Mouse (Mus musculus) heart, adult 2 months (tissue): ENCODE results near the gene A130010J15Rik. TPM values are rescaled to one million over a fixed set of nuclear protein-coding genes. Genes with fewer than 3 reads are reported as not detected.
A peak's percentile ranks its signal among the peaks of the same experiment; 100 is the strongest.

Experiments
- DNase-seq, 2 experiments: peaks; one replicate each; pipeline ENCODE4 v3.0.0; 2021
- H3K27ac ChIP-seq: fragments of 200-600 bp; 2 replicates; pipeline ENCODE4 v1.8.1; 2022
- H3K27me3 ChIP-seq: fragments of 200-500 bp; 2 replicates; pipeline ENCODE4 v1.6.1; 2012; ENCODE audit warnings: mild to moderate bottlenecking, low read length, inconsistent platforms, mixed read lengths; ENCODE audit not compliant: control insufficient read depth, insufficient read depth
- H3K36me3 ChIP-seq: fragments of 200-500 bp; 2 replicates; pipeline ENCODE4 v1.6.1; 2012; ENCODE audit warnings: low read length, inconsistent platforms; ENCODE audit not compliant: control insufficient read depth, insufficient read depth
- H3K4me1 ChIP-seq: fragments of 200-500 bp; 2 replicates; pipeline ENCODE4 v1.6.1; 2011; ENCODE audit warnings: low read length; ENCODE audit not compliant: control insufficient read depth, insufficient read depth
- H3K4me3 ChIP-seq: fragments of 200-600 bp; 2 replicates; pipeline ENCODE4 v1.8.1; 2022
- H3K79me2 ChIP-seq: fragments of 200-500 bp; replicated peaks from 2 replicates; pipeline ENCODE4 v1.6.1; 2012; ENCODE audit warnings: mild to moderate bottlenecking, inconsistent platforms, low read length, moderate library complexity, mixed read lengths; ENCODE audit not compliant: control insufficient read depth, insufficient read depth
- H3K9ac ChIP-seq: fragments of 200-500 bp; 2 replicates; pipeline ENCODE4 v1.6.1; 2012; ENCODE audit warnings: low read depth, mild to moderate bottlenecking, control low read depth, inconsistent platforms, low read length, mixed read lengths
- CTCF ChIP-seq: fragments of 200-600 bp; IDR thresholded peaks from 2 replicates; pipeline ENCODE4 v1.8.1; 2022; ENCODE audit warnings: antibody characterized with exemption, mild to moderate bottlenecking, moderate library complexity
- EP300 ChIP-seq: fragments of 200-500 bp; IDR thresholded peaks from 2 replicates; pipeline ENCODE4 v1.6.1; 2011; ENCODE audit warnings: low read depth, low read length, control low read depth; ENCODE audit not compliant: insufficient read depth
- POLR2A ChIP-seq: fragments of 200-500 bp; IDR thresholded peaks from 2 replicates; pipeline ENCODE4 v1.6.1; 2011; ENCODE audit warnings: mild to moderate bottlenecking, low read depth, low read length, control low read depth; ENCODE audit not compliant: insufficient read depth
- WGBS: fragments of 180-500 bp; shearing (Covaris S2); methylation state at CpG from one replicate; pipeline ENCODE4 v1.1.7; 2018; 5-methylcytosine and 5-hydroxymethylcytosine counted together
- intact Hi-C: fragments of 180-260 bp; cut with DNase I; formaldehyde crosslinking; loops from one replicate; pipeline ENCODE4 v1.15.1; 2025
- polyA plus RNA-seq: library from polyadenylated mRNA; depleted of rRNA; stranded (reverse); fragments of >200 nt; gene quantifications from 2 replicates; pipeline ENCODE4 v1.2.3, GENCODE M21; 2012
- total RNA-seq, 2 experiments: library from RNA; stranded (reverse); gene quantifications; 2 replicates each; pipeline ENCODE4 v1.2.3; 2021

The A130010J15Rik gene
- total and polyA plus RNA-seq, 3 experiments = 2.7 to 3.5 (median 3.3) TPM

DNA sequence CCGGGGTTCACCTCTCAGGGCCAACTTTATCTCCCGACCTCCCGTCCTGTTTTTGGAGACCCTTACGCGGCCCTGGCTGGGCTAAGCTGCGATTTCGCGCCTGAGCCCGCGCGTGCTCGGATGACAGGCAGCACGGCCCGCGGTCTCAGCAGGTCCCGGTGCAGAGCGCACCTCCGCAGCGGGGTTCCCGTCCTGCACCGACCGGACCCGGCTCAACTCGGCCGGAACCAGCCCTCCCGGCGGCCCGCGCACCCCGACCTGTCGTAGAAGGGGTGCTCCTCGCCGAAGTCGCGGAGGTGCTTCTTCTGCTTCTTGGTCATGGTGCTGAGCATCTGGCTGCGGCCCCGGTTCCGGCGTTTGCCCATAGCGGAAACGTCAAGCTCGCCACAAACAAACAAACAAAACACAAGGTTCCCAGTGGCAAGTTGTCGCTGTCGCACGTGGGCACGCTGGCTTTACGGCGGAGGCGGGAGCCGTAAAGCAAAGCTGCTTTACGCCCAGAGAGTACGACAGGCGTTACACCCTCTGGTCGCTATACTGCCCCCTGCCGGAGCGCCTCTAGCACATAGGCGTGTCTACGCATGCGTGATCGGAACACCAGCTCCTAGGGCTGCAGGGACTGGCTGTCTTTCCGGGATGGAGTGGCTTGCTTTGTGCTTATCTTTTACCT, 37.9 kb upstream of the A130010J15Rik start, which contains the start of gene Diexf:
TSS of gene Diexf (minus strand) at position 487 of the 670 bp plus-strand sequence.
- WGBS = under 1% methylated on average over 61 of the region's 61 CpGs
- peak within 1 kb of the TSS; percentile 85 for H3K9ac ChIP-seq
- H3K79me2 ChIP-seq = peaks cover 3% of the 10 kb centered on the region; the same call in 1 of the 2 replicates
- peak; percentile 80 for TF ChIP-seq POLR2A
- peak; percentile 90 for TF ChIP-seq EP300
- TF ChIP-seq CTCF = peak; percentile 97
- H3K36me3 ChIP-seq = 0 out of 2 replicates have a peak, but pooled peaks cover 2% of the 10 kb centered on the region
- DNase-seq = peak; percentile 95 to 98
- intact Hi-C loops = loop anchor here (1.0 to 5.0 kb wide), 2 partner anchors 43 to 62 kb away; no protein-coding TSS in a partner anchor
- H3K4me1 ChIP-seq = no peaks in the 10 kb centered on the region
- H3K27ac ChIP-seq = peak within 1 kb of the TSS; percentile 72
- H3K27me3 ChIP-seq = no peaks in the 10 kb centered on the region
- peak within 1 kb of the TSS; percentile 71 for H3K4me3 ChIP-seq

DNA sequence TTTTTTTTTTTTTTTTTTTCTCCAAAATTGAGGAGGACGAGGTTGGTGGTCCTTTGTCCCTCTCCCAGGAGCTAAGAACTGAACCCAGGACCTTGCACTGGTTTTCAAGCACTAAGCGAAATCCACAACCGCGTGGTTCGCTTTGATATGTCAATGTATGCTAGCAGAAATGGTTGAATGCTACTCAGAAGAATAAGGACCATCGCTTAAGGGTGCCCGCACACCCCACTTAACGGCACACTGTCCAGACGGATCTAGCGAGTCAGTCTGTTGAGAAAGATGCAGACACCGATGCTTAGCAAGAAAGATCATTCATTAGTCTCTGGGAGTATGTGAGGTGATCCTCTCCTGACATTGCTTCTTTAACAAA, 37.4 kb upstream of the A130010J15Rik start:
- intact Hi-C loops = loop anchor here (1.0 to 5.0 kb wide), 2 partner anchors 43 to 62 kb away; no protein-coding TSS in a partner anchor
- Histone ChIP-seq H3K4me3 (peak overlapping the region; percentile 71), H3K79me2 (peaks cover 2% of the 10 kb centered on the region; the same call in 1 of the 2 replicates), H3K36me3 (0 out of 2 replicates have a peak, but pooled peaks cover 2% of the 10 kb centered on the region), H3K27ac (peak overlapping the region; percentile 37; the same call in 1 of the 2 replicates), H3K4me1 (no peaks in the 10 kb centered on the region), H3K9ac (no peak overlapping the region), H3K27me3 (no peaks in the 10 kb centered on the region)
- no peak for TF ChIP-seq POLR2A
- TF ChIP-seq EP300 = no peak
- TF ChIP-seq CTCF = no peak
- no peak for DNase-seq
- 36% methylated on average over 11 of the region's 11 CpGs for WGBS

DNA sequence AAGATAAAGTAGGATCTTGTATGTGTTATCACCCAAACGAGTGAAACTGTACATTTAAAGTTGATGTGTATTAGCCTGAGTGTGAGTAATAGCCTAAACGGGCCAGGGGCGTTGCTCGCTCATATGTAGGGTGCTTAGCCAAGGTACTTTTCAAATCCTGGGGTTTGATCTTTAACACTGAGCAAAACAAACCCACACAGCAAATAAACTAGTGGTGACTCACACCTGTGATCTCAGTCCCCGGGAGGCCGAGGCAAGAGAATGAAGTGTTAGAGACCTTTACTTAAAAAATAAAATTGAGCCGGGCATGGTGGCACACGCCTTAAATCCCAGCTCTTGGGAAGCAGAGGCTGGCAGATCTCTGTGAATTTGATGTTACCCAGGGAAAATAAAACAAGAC, 37.0 kb upstream of the A130010J15Rik start:
- Histone ChIP-seq H3K4me1 (no peaks in the 10 kb centered on the region), H3K36me3 (0 out of 2 replicates have a peak, but pooled peaks cover 2% of the 10 kb centered on the region), H3K4me3 (no peak overlapping the region), H3K27me3 (no peaks in the 10 kb centered on the region), H3K9ac (no peak overlapping the region), H3K79me2 (peaks cover 2% of the 10 kb centered on the region; the same call in 1 of the 2 replicates), H3K27ac (no peak overlapping the region)
- DNase-seq = no peak
- WGBS = 84% methylated on average over 8 of the region's 8 CpGs
- TF ChIP-seq EP300 (no peak), CTCF (no peak), POLR2A (no peak)
- intact Hi-C loops = loop anchor here (1.0 to 5.0 kb wide), 2 partner anchors 42 to 61 kb away; no protein-coding TSS in a partner anchor

DNA sequence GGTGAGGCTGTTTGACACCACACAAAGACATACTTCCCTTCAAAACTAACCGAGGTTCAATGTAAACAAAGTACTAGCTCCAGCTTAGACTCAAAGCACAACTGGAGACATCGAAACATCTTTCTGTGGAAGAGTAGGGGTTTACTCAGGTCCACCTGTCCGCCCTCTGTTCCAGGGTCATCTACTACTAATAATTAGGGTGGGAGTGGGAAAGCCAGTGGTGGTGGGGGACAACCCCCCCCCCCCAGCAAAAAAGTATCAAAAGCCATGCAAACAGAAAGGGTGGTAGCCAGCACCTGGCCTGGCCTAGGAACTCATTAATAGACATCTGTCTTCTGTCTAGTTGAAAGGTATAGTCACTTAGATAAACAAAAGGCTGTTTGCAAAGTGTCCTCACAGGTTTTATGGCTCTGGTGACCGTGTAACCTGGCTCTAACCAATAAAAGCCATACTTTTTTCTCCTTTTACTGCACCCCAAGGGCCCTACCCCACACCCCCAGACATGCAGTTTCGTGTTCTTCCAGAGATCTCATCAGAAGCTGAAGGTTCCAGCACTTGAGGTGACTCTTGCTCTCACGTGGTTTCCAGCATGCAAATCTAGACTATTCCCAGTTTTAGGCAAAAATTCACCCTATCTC, 36.4 kb upstream of the A130010J15Rik start:
- 79% methylated on average over 6 of the region's 6 CpGs for WGBS
- Histone ChIP-seq H3K4me1 (no peaks in the 10 kb centered on the region), H3K79me2 (peaks cover 2% of the 10 kb centered on the region; the same call in 1 of the 2 replicates), H3K4me3 (no peak overlapping the region), H3K9ac (no peak overlapping the region), H3K27me3 (no peaks in the 10 kb centered on the region), H3K36me3 (0 out of 2 replicates have a peak, but pooled peaks cover 2% of the 10 kb centered on the region), H3K27ac (no peak overlapping the region)
- intact Hi-C loops = loop anchor here (5.0 kb wide), 1 partner anchor 61 kb away; no protein-coding TSS in a partner anchor
- DNase-seq = no peak
- TF ChIP-seq POLR2A (no peak), EP300 (no peak), CTCF (no peak)

DNA sequence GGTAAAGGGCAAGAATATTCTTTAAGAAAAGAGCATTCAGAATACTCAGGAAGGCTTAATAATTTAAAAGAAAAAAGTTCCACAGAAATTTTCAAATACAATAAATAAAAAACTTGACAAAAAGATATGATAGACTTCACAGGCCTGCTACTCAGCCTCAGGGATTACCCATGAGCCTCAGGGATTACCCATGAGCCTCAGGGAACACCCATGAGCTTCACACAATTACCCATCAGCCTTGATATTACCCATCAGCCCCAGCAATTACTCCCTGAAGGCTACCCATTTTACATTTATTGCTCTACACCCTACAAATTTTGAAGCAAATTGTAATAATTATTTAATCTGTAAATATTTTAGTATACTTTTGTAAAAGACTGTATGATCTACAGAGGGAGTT, 35.5 kb upstream of the A130010J15Rik start:
- no peak overlapping the region for H3K4me3 ChIP-seq
- no peak overlapping the region for H3K9ac ChIP-seq
- H3K36me3 ChIP-seq = 0 out of 2 replicates have a peak, but pooled peaks cover 2% of the 10 kb centered on the region
- DNase-seq = no peak
- peaks cover 2% of the 10 kb centered on the region; the same call in 1 of the 2 replicates for H3K79me2 ChIP-seq
- no peaks in the 10 kb centered on the region for H3K27me3 ChIP-seq
- no peaks in the 10 kb centered on the region for H3K4me1 ChIP-seq
- H3K27ac ChIP-seq = no peak overlapping the region
- no peak for TF ChIP-seq EP300
- no peak for TF ChIP-seq POLR2A
- no peak for TF ChIP-seq CTCF
- intact Hi-C loops = loop anchor here (5.0 kb wide), 1 partner anchor 60 kb away; no protein-coding TSS in a partner anchor

DNA sequence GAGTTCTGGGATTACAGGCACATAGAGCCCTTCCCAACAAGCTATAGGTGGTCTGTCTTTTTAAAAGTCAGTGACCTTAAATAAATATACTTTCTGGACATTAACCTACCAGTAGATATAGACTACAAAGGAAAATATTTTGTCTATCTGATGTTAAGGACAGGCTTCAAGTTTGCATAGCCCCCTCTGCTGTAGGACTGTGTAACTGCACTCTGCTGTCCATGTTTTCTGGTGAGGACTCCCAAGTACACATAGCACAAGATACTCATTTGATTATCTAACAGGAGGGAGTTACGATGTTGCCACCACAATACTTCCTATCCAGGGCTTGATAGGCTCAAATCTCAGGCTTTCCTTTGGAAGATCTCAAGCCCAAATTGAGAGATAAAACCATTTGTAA, 34.1 kb upstream of the A130010J15Rik start:
- intact Hi-C loops = loop anchor here (5.0 kb wide), 1 partner anchor 59 kb away; no protein-coding TSS in a partner anchor
- no peak for TF ChIP-seq EP300
- no peak for TF ChIP-seq POLR2A
- TF ChIP-seq CTCF = peak; percentile 24; the same call in 1 of the 2 replicates
- Histone ChIP-seq H3K4me1 (no peaks in the 10 kb centered on the region), H3K36me3 (0 out of 2 replicates have a peak, but pooled peaks cover 2% of the 10 kb centered on the region), H3K79me2 (peaks cover 2% of the 10 kb centered on the region; the same call in 1 of the 2 replicates), H3K27ac (no peak overlapping the region), H3K4me3 (no peak overlapping the region), H3K27me3 (no peaks in the 10 kb centered on the region), H3K9ac (no peak overlapping the region)
- 82% methylated on average over 1 of the region's 1 CpGs for WGBS
- no peak for DNase-seq
